Mouse (Mus musculus): Measurements from ENCODE around the gene Nav2. TPM values are rescaled to one million over a fixed set of nuclear protein-coding genes. Genes with fewer than 3 reads are reported as not detected.

The Nav2 gene
- polyA plus RNA-seq, 1 experiment from 2014 or later: 22.4 TPM

- Histone ChIP-seq H3K4me1 (ENCODE audit: insufficient read depth, low read depth, low read length) (peaks cover 6% of the 10 kb centered on the region), H3K27me3 (replicated peaks; ENCODE audit: insufficient read depth, low read length) (no peaks in the 10 kb centered on the region), H3K4me2 (replicated peaks; ENCODE audit: low read depth, low read length) (no peak overlapping the region), H3K4me3 (ENCODE audit: low read depth, low read length) (no peak overlapping the region), H3K9me3 (ENCODE audit: low read length) (no peaks in the 10 kb centered on the region), H3K27ac (ENCODE audit: low read length) (no peak overlapping the region), H3K36me3 (ENCODE audit: insufficient read depth, low read length) (no peaks in the 10 kb centered on the region), H3K9ac (replicated peaks; ENCODE audit: low read depth) (no peak overlapping the region)
- 77% methylated on average over 4 of the region's 4 CpGs for WGBS
- no peak for DNase-seq (ENCODE audit: low spot score)
- TF ChIP-seq EP300 (IDR thresholded peaks at IDR 0.05) (no peak), CTCF (IDR thresholded peaks at IDR 0.05) (no peak)
- ATAC-seq: no peak
Measured at GRCm38 (mm10) chr7:48883525-48884265, 24.8 kb upstream of the Nav2 start.

- H3K4me1 ChIP-seq (ENCODE audit: insufficient read depth, low read depth, low read length): peaks cover 6% of the 10 kb centered on the region
- no peaks in the 10 kb centered on the region for H3K36me3 ChIP-seq (ENCODE audit: insufficient read depth, low read length)
- 56% methylated on average over 5 of the region's 5 CpGs for WGBS
- H3K27ac ChIP-seq (ENCODE audit: low read length): no peak overlapping the region
- no peak for ATAC-seq
- no peak overlapping the region for H3K4me2 ChIP-seq (replicated peaks; ENCODE audit: low read depth, low read length)
- H3K4me3 ChIP-seq (ENCODE audit: low read depth, low read length): no peak overlapping the region
- H3K9ac ChIP-seq (replicated peaks; ENCODE audit: low read depth): no peak overlapping the region
- DNase-seq (ENCODE audit: low spot score): no peak
- H3K27me3 ChIP-seq (replicated peaks; ENCODE audit: insufficient read depth, low read length): no peaks in the 10 kb centered on the region
- no peak for TF ChIP-seq CTCF (IDR thresholded peaks at IDR 0.05)
- TF ChIP-seq EP300 (IDR thresholded peaks at IDR 0.05): no peak
- H3K9me3 ChIP-seq (ENCODE audit: low read length): no peaks in the 10 kb centered on the region
Measured at GRCm38 (mm10) chr7:48884266-48884611, 24.3 kb upstream of the Nav2 start.

GRCm38 (mm10) chr7:48887973-48888372, 20.5 kb upstream of the Nav2 start:
- Histone ChIP-seq H3K4me2 (replicated peaks; ENCODE audit: low read depth, low read length) (no peak overlapping the region), H3K4me3 (ENCODE audit: low read depth, low read length) (no peak overlapping the region), H3K27me3 (replicated peaks; ENCODE audit: insufficient read depth, low read length) (no peaks in the 10 kb centered on the region), H3K4me1 (ENCODE audit: insufficient read depth, low read depth, low read length) (no peaks in the 10 kb centered on the region), H3K27ac (ENCODE audit: low read length) (no peak overlapping the region), H3K9ac (replicated peaks; ENCODE audit: low read depth) (no peak overlapping the region), H3K36me3 (ENCODE audit: insufficient read depth, low read length) (no peaks in the 10 kb centered on the region), H3K9me3 (ENCODE audit: low read length) (no peaks in the 10 kb centered on the region)
- TF ChIP-seq EP300 (IDR thresholded peaks at IDR 0.05): no peak
- no peak for TF ChIP-seq CTCF (IDR thresholded peaks at IDR 0.05)
- DNase-seq (ENCODE audit: low spot score): no peak
- 42% methylated on average over 8 of the region's 8 CpGs for WGBS
- ATAC-seq: no peak

- Histone ChIP-seq H3K9ac (replicated peaks; ENCODE audit: low read depth) (no peak overlapping the region), H3K4me3 (ENCODE audit: low read depth, low read length) (no peak overlapping the region), H3K27me3 (replicated peaks; ENCODE audit: insufficient read depth, low read length) (no peaks in the 10 kb centered on the region), H3K27ac (ENCODE audit: low read length) (no peak overlapping the region), H3K4me2 (replicated peaks; ENCODE audit: low read depth, low read length) (no peak overlapping the region), H3K9me3 (ENCODE audit: low read length) (no peaks in the 10 kb centered on the region), H3K4me1 (ENCODE audit: insufficient read depth, low read depth, low read length) (no peaks in the 10 kb centered on the region), H3K36me3 (ENCODE audit: insufficient read depth, low read length) (no peaks in the 10 kb centered on the region)
- TF ChIP-seq CTCF (IDR thresholded peaks at IDR 0.05): no peak
- no peak for TF ChIP-seq EP300 (IDR thresholded peaks at IDR 0.05)
- DNase-seq (ENCODE audit: low spot score): no peak
- ATAC-seq: no peak
- WGBS: 41% methylated on average over 2 of the region's 2 CpGs
Measured at GRCm38 (mm10) chr7:48888751-48889150, 19.8 kb upstream of the Nav2 start.

GRCm38 (mm10) chr7:48891029-48891428, 17.5 kb upstream of the Nav2 start:
- Histone ChIP-seq H3K4me2 (replicated peaks; ENCODE audit: low read depth, low read length) (no peak overlapping the region), H3K36me3 (ENCODE audit: insufficient read depth, low read length) (no peaks in the 10 kb centered on the region), H3K27me3 (replicated peaks; ENCODE audit: insufficient read depth, low read length) (no peaks in the 10 kb centered on the region), H3K9me3 (ENCODE audit: low read length) (no peaks in the 10 kb centered on the region), H3K4me1 (ENCODE audit: insufficient read depth, low read depth, low read length) (peaks cover 6% of the 10 kb centered on the region; the same call in 1 of the 2 replicates), H3K27ac (ENCODE audit: low read length) (no peak overlapping the region), H3K9ac (replicated peaks; ENCODE audit: low read depth) (no peak overlapping the region), H3K4me3 (ENCODE audit: low read depth, low read length) (no peak overlapping the region)
- no peak for TF ChIP-seq CTCF (IDR thresholded peaks at IDR 0.05)
- no peak for TF ChIP-seq EP300 (IDR thresholded peaks at IDR 0.05)
- 71% methylated on average over 5 of the region's 5 CpGs for WGBS
- no peak for DNase-seq (ENCODE audit: low spot score)
- ATAC-seq: no peak

GRCm38 (mm10) chr7:48893093-48893492, 15.4 kb upstream of the Nav2 start:
- no peaks in the 10 kb centered on the region for H3K27me3 ChIP-seq (replicated peaks; ENCODE audit: insufficient read depth, low read length)

More at GRCm38 (mm10) chr7:48893093-48893492, 15.4 kb upstream of the Nav2 start:
- peaks cover 15% of the 10 kb centered on the region; the same call in 1 of the 2 replicates for H3K4me1 ChIP-seq (ENCODE audit: insufficient read depth, low read depth, low read length)
- H3K9me3 ChIP-seq (ENCODE audit: low read length): no peaks in the 10 kb centered on the region
- TF ChIP-seq EP300 (IDR thresholded peaks at IDR 0.05) (no peak), CTCF (IDR thresholded peaks at IDR 0.05) (no peak)
- H3K9ac ChIP-seq (replicated peaks; ENCODE audit: low read depth): no peak overlapping the region
- no peak overlapping the region for H3K4me3 ChIP-seq (ENCODE audit: low read depth, low read length)
- WGBS: 84% methylated on average over 7 of the region's 7 CpGs
- no peak overlapping the region for H3K27ac ChIP-seq (ENCODE audit: low read length)
- no peak overlapping the region for H3K4me2 ChIP-seq (replicated peaks; ENCODE audit: low read depth, low read length)
- H3K36me3 ChIP-seq (ENCODE audit: insufficient read depth, low read length): no peaks in the 10 kb centered on the region
- no peak for DNase-seq (ENCODE audit: low spot score)
- no peak for ATAC-seq

Data from lung, postnatal 0 days (tissue).